Mouse (Mus musculus): ENCODE measurements at regions not wholly inside any gene's neighbourhood (a gene's known extent, or its start where the extent isn't known, plus 50 kb on each side); places are given as distances from the start of the nearest gene placed in this dataset.

- no peak overlapping the region for H3K4me3 ChIP-seq (ENCODE audit: insufficient read depth, low read depth, low read length)
- no peak for TF ChIP-seq POLR2A (IDR thresholded peaks at IDR 0.05; ENCODE audit: insufficient read depth, low read depth, low read length)
- TF ChIP-seq CTCF (IDR thresholded peaks at IDR 0.05; ENCODE audit: insufficient read depth, low read depth, low read length): no peak
- WGBS: 76% methylated on average over 1 of the region's 1 CpGs
- no peaks in the 10 kb centered on the region for H3K4me1 ChIP-seq (ENCODE audit: control insufficient read depth, insufficient read depth, low read length)
- no peak overlapping the region for H3K27ac ChIP-seq (ENCODE audit: insufficient read depth, low read depth, low read length)
Observed at GRCm38 (mm10) chr6:99850706-99851105, 124.5 kb upstream of the Prok2 start.

- TF ChIP-seq POLR2A (IDR thresholded peaks at IDR 0.05; ENCODE audit: insufficient read depth, low read depth, low read length) (no peak), CTCF (IDR thresholded peaks at IDR 0.05; ENCODE audit: insufficient read depth, low read depth, low read length) (no peak)
- Histone ChIP-seq H3K4me3 (ENCODE audit: insufficient read depth, low read depth, low read length) (no peak overlapping the region), H3K4me1 (ENCODE audit: control insufficient read depth, insufficient read depth, low read length) (peaks cover 6% of the 10 kb centered on the region; the same call in 1 of the 2 replicates), H3K27ac (ENCODE audit: insufficient read depth, low read depth, low read length) (no peak overlapping the region)
- WGBS: 56% methylated on average over 4 of the region's 4 CpGs
Observed at GRCm38 (mm10) chr6:99845508-99845846, 119.3 kb upstream of the Prok2 start.

- Histone ChIP-seq H3K4me3 (ENCODE audit: insufficient read depth, low read depth, low read length) (no peak overlapping the region), H3K4me1 (ENCODE audit: control insufficient read depth, insufficient read depth, low read length) (peaks cover 6% of the 10 kb centered on the region; the same call in 1 of the 2 replicates), H3K27ac (ENCODE audit: insufficient read depth, low read depth, low read length) (no peak overlapping the region)
- 30% methylated on average over 4 of the region's 4 CpGs for WGBS
- no peak for TF ChIP-seq CTCF (IDR thresholded peaks at IDR 0.05; ENCODE audit: insufficient read depth, low read depth, low read length)
- TF ChIP-seq POLR2A (IDR thresholded peaks at IDR 0.05; ENCODE audit: insufficient read depth, low read depth, low read length): no peak
Observed at GRCm38 (mm10) chr6:99844775-99845507, 118.7 kb upstream of the Prok2 start.

- Histone ChIP-seq H3K4me1 (ENCODE audit: control insufficient read depth, insufficient read depth, low read length) (peaks cover 6% of the 10 kb centered on the region; the same call in 1 of the 2 replicates), H3K27ac (ENCODE audit: insufficient read depth, low read depth, low read length) (no peak overlapping the region), H3K4me3 (ENCODE audit: insufficient read depth, low read depth, low read length) (no peak overlapping the region)
- no peak for TF ChIP-seq CTCF (IDR thresholded peaks at IDR 0.05; ENCODE audit: insufficient read depth, low read depth, low read length)
- TF ChIP-seq POLR2A (IDR thresholded peaks at IDR 0.05; ENCODE audit: insufficient read depth, low read depth, low read length): no peak
- 72% methylated on average over 3 of the region's 3 CpGs for WGBS
Observed at GRCm38 (mm10) chr6:99843507-99843906, 117.3 kb upstream of the Prok2 start.

- H3K4me1 ChIP-seq (ENCODE audit: control insufficient read depth, insufficient read depth, low read length): peaks cover 6% of the 10 kb centered on the region; the same call in 1 of the 2 replicates
- H3K27ac ChIP-seq (ENCODE audit: insufficient read depth, low read depth, low read length): no peak overlapping the region
- no peak for TF ChIP-seq CTCF (IDR thresholded peaks at IDR 0.05; ENCODE audit: insufficient read depth, low read depth, low read length)
- no peak for TF ChIP-seq POLR2A (IDR thresholded peaks at IDR 0.05; ENCODE audit: insufficient read depth, low read depth, low read length)
- no peak overlapping the region for H3K4me3 ChIP-seq (ENCODE audit: insufficient read depth, low read depth, low read length)
Observed at GRCm38 (mm10) chr6:99842723-99843122, 116.5 kb upstream of the Prok2 start.

GRCm38 (mm10) chr6:99840823-99841222, 114.6 kb upstream of the Prok2 start:
- WGBS: 90% methylated on average over 6 of the region's 6 CpGs
- H3K4me3 ChIP-seq (ENCODE audit: insufficient read depth, low read depth, low read length): no peak overlapping the region
- H3K4me1 ChIP-seq (ENCODE audit: control insufficient read depth, insufficient read depth, low read length): peaks cover 6% of the 10 kb centered on the region; the same call in 1 of the 2 replicates
- H3K27ac ChIP-seq (ENCODE audit: insufficient read depth, low read depth, low read length): no peak overlapping the region
- TF ChIP-seq CTCF (IDR thresholded peaks at IDR 0.05; ENCODE audit: insufficient read depth, low read depth, low read length) (no peak), POLR2A (IDR thresholded peaks at IDR 0.05; ENCODE audit: insufficient read depth, low read depth, low read length) (no peak)

- no peak overlapping the region for H3K27ac ChIP-seq (ENCODE audit: insufficient read depth, low read depth, low read length)
- WGBS: 23% methylated on average over 3 of the region's 3 CpGs
- H3K4me1 ChIP-seq (ENCODE audit: control insufficient read depth, insufficient read depth, low read length): peaks cover 5% of the 10 kb centered on the region
- no peak overlapping the region for H3K4me3 ChIP-seq (ENCODE audit: insufficient read depth, low read depth, low read length)
- no peak for TF ChIP-seq POLR2A (IDR thresholded peaks at IDR 0.05; ENCODE audit: insufficient read depth, low read depth, low read length)
- TF ChIP-seq CTCF (IDR thresholded peaks at IDR 0.05; ENCODE audit: insufficient read depth, low read depth, low read length): no peak
Observed at GRCm38 (mm10) chr6:99833323-99833722, 107.1 kb upstream of the Prok2 start.

- Histone ChIP-seq H3K4me1 (ENCODE audit: control insufficient read depth, insufficient read depth, low read length) (peaks cover 5% of the 10 kb centered on the region), H3K27ac (ENCODE audit: insufficient read depth, low read depth, low read length) (no peak overlapping the region), H3K4me3 (ENCODE audit: insufficient read depth, low read depth, low read length) (no peak overlapping the region)
- 98% methylated on average over 5 of the region's 5 CpGs for WGBS
- no peak for TF ChIP-seq CTCF (IDR thresholded peaks at IDR 0.05; ENCODE audit: insufficient read depth, low read depth, low read length)
- no peak for TF ChIP-seq POLR2A (IDR thresholded peaks at IDR 0.05; ENCODE audit: insufficient read depth, low read depth, low read length)
Observed at GRCm38 (mm10) chr6:99827625-99828024, 101.4 kb upstream of the Prok2 start.

GRCm38 (mm10) chr6:99824808-99825207, 98.6 kb upstream of the Prok2 start:
- WGBS: 28% methylated on average over 6 of the region's 6 CpGs
- no peak for TF ChIP-seq POLR2A (IDR thresholded peaks at IDR 0.05; ENCODE audit: insufficient read depth, low read depth, low read length)
- no peak for TF ChIP-seq CTCF (IDR thresholded peaks at IDR 0.05; ENCODE audit: insufficient read depth, low read depth, low read length)
- H3K4me1 ChIP-seq (ENCODE audit: control insufficient read depth, insufficient read depth, low read length): peaks cover 5% of the 10 kb centered on the region
- no peak overlapping the region for H3K4me3 ChIP-seq (ENCODE audit: insufficient read depth, low read depth, low read length)
- no peak overlapping the region for H3K27ac ChIP-seq (ENCODE audit: insufficient read depth, low read depth, low read length)

Measured in olfactory bulb, adult 2 months (tissue).